Mouse (Mus musculus): Measurements from ENCODE around the gene Gm20388. TPM values are rescaled to one million over a fixed set of nuclear protein-coding genes. Genes with fewer than 3 reads are reported as not detected.
A peak's percentile ranks its signal among the peaks of the same experiment; 100 is the strongest.

The Gm20388 gene
- polyA plus RNA-seq, 1 experiment from 2014 or later: 47.1 TPM

DNA sequence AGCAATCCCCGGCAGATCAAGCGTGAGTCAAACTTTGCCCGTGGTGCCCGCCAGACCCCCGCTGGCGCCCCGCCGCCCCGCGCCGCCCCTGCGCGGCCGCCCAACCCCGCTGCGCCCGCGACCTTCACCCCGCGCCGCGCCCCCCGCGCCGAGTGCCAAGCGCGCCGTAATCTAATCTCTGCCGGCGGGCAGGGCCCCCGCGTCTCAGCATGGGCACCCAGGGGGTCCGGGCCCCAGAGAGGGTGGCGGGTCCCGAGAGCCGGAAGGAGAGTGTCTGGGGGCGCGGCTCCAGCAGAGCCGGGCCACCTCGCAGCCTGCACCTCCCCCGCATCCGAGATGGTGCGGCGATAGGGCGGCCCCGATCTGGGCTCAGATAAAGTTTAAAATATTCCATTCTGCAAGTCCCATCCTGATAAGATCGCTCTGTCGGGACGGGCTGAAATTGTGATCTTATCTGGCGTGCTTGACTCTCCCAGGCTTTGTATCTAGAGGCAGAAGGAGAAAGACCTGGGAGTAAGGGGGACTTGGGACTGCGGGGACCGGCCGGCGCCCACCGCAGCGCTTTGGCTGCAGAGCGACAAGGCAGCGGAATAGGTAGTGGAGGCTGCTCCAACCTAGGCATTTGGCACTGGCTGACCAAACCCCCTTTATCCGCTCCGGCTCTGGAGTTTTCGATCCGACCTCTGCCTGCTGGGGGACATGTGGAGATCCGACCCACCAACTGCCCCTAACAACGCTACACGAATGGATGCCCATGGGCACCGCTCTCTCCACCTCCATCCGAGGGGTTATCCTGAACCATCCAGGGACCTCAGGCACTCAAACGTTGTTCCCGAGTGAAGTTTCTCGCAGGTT lies 2372.1 kb downstream of the Gm20388 start:
- Histone ChIP-seq H3K27ac (no peak overlapping the region), H3K36me3 (ENCODE audit: inconsistent target) (no peaks in the 10 kb centered on the region), H3K4me3 (ENCODE audit: inconsistent target) (peak overlapping the region; percentile 29), H3K79me2 (ENCODE audit: inconsistent target) (no peaks in the 10 kb centered on the region)
- under 1% methylated on average over 59 of the region's 70 CpGs for WGBS (ENCODE audit: missing documents)

DNA sequence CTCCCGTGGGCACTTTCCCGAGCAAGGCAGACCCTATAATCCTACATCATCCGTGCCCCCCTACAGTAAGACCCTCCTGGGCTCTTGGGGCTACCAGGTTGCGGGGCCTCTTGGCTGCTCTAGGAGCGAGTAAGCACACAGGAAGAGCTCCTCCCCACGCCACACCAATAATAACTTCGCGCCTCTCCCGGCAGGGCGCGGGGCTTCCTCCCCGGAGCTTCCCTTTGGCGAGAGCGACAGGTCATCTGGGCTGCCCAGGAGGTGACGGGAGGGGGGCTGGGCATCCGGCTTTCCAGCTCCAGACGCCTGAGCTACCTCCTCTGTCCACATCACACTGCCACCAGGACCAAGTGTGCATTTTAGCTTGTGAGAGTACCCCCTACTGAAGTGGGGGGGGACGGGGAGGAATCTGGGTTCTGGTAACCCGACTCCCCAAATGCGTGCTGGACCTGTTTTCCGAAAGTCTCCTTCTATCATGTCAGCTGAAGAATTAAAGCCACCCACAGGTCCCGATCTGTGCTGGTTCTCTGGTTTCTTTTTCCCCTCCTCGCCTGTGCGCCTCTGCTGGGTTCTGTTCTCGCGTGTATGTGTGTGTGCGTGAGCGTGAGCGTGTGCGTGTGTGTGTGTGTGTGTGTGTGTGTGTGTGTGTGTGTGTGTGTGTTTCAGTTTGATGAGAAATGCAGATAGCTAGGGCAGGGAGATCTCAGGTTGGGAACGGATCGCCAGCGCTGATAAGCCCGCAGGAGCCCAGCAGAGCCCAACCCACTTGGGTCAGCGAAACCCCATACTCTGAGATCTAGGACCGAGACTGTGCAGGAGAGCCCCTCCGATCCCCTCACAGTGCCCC lies 2372.9 kb downstream of the Gm20388 start:
- Histone ChIP-seq H3K4me3 (ENCODE audit: inconsistent target) (peak overlapping the region; percentile 29), H3K79me2 (ENCODE audit: inconsistent target) (no peaks in the 10 kb centered on the region), H3K27ac (no peak overlapping the region), H3K36me3 (ENCODE audit: inconsistent target) (no peaks in the 10 kb centered on the region)
- 4% methylated on average over 32 of the region's 37 CpGs for WGBS (ENCODE audit: missing documents)

GRCm38 (mm10) chr8:122284203-122284658 lies 2373.6 kb downstream of the Gm20388 start:
- WGBS (ENCODE audit: missing documents): 9% methylated on average over 33 of the region's 33 CpGs
- H3K27ac ChIP-seq: no peak overlapping the region
- peak overlapping the region; percentile 29 for H3K4me3 ChIP-seq (ENCODE audit: inconsistent target)
- H3K79me2 ChIP-seq (ENCODE audit: inconsistent target): no peaks in the 10 kb centered on the region
- H3K36me3 ChIP-seq (ENCODE audit: inconsistent target): no peaks in the 10 kb centered on the region

DNA sequence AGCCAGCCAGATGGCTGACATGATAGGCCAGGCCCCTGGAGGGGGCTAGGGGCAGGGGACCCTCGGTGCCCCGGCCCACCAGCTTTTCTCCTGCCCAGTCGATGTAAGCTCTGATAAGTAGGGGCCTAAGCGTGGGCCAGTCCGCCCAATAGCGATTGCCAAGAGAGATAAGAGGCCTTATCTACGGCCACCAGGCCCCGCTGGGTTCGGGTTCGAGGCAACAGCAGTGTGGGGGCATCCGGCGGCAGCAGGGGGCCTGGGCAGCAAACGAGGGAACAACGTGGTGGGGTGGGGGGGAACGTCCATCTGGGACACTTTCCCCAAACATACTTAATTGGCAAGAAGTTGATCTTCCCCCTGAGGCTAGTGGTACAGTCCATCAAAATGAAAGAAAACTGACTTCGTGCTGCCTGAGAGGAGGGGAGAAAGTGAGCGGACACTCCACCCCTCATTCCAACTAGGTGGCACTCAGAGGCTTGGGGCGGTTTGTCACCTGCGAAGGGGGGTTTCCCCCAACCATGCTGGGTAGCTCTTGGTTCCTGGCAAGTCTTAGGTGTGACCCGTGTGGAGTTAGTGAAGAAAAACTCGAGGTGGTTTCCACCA lies 2374.1 kb downstream of the Gm20388 start:
- H3K27ac ChIP-seq: no peak overlapping the region
- H3K4me3 ChIP-seq (ENCODE audit: inconsistent target): no peak overlapping the region
- no peaks in the 10 kb centered on the region for H3K36me3 ChIP-seq (ENCODE audit: inconsistent target)
- H3K79me2 ChIP-seq (ENCODE audit: inconsistent target): no peaks in the 10 kb centered on the region
- 27% methylated on average over 21 of the region's 21 CpGs for WGBS (ENCODE audit: missing documents)

GRCm38 (mm10) chr8:122285727-122286126 lies 2375.1 kb downstream of the Gm20388 start:
- Histone ChIP-seq H3K4me3 (ENCODE audit: inconsistent target) (no peak overlapping the region), H3K36me3 (ENCODE audit: inconsistent target) (no peaks in the 10 kb centered on the region), H3K79me2 (ENCODE audit: inconsistent target) (no peaks in the 10 kb centered on the region), H3K27ac (no peak overlapping the region)
- WGBS (ENCODE audit: missing documents): 82% methylated on average over 6 of the region's 6 CpGs

DNA sequence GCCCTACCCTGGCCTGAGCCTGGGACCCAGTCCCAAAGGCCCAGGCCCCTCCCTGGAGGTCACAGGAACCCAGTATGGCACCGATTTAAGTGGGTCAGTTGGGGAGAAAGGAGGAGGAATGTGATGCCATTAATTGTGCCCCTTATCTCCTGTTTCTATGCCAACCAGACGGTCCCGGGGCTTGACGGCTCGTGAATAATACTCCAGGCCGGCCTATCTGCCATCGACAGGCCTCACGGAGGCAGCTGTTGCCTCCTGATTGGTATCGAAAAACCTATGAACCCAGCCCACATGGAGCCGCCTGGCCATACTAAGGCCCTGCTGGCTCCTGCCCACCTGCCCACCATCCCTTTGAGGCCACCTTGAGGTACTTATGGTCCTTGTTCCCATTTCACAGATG lies 2376.3 kb downstream of the Gm20388 start:
- Histone ChIP-seq H3K27ac (no peak overlapping the region), H3K36me3 (ENCODE audit: inconsistent target) (no peaks in the 10 kb centered on the region), H3K4me3 (ENCODE audit: inconsistent target) (no peak overlapping the region), H3K79me2 (ENCODE audit: inconsistent target) (no peaks in the 10 kb centered on the region)
- 89% methylated on average over 10 of the region's 10 CpGs for WGBS (ENCODE audit: missing documents)

DNA sequence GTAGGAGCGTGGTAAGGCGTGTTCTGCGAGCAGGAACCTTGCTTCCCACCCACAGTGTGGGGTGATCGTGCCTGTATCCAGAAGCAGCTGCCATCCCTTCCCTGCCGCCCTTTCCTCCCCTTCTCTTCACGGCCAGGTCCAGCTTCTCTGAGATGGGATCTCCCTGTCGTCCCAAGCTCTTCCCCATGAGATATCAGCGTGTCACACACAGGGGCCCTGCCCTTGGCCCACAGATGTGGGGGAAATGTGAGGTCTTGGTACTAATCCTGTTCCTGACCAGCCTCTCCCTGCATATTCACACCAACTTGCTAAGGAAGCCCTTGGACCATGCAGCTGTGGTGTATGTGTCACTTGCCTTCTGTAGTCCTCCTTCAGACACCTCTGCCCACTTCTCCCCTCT lies 2377.1 kb downstream of the Gm20388 start:
- 89% methylated on average over 8 of the region's 8 CpGs for WGBS (ENCODE audit: missing documents)
- Histone ChIP-seq H3K27ac (no peak overlapping the region), H3K4me3 (ENCODE audit: inconsistent target) (no peak overlapping the region)

DNA sequence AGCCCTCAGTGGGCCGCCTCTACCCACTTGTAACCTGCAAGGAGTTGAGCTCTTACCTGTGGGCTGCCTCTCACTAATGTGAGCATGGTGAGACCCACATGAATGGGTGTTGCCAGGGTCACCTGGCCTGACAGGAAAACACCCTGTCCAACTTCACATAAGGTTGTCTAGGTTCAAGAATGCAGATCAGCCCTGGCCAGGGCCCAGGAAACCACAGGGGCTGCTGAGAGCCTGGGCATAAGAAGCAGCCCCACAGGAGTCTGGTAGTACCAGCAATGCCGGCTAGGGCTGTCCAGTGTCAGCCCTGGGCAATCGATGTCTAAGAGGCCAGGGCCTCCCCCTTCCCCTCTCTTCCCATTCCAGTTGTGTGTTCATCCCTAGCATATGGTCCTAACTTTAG lies 2377.7 kb downstream of the Gm20388 start:
- no peaks in the 10 kb centered on the region for H3K36me3 ChIP-seq (ENCODE audit: inconsistent target)
- no peak overlapping the region for H3K27ac ChIP-seq
- no peaks in the 10 kb centered on the region for H3K79me2 ChIP-seq (ENCODE audit: inconsistent target)
- no peak overlapping the region for H3K4me3 ChIP-seq (ENCODE audit: inconsistent target)
- 75% methylated on average over 2 of the region's 3 CpGs for WGBS (ENCODE audit: missing documents)

More for the DNA sequence above, 2377.1 kb downstream of the Gm20388 start:
- H3K36me3 ChIP-seq (ENCODE audit: inconsistent target): no peaks in the 10 kb centered on the region
- no peaks in the 10 kb centered on the region for H3K79me2 ChIP-seq (ENCODE audit: inconsistent target)

DNA sequence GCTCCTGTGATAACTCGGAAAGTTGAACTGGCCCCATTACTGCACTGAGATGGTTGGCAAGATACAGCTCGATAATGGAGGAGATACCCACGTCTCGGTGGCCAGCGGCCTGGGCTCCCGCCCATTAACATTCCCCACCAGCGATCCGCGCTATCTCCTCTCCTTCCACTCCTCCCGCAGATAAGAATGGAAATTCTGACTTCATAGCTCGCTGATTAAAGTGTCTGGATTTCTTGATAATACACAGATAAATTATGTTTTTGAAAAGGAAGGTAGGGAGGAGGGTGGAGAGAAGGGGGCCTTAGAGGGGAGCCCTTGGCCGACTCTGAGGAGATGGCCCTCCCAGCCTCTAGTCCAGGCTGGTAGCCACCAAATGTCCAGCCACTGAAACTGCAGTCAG lies 2380.4 kb downstream of the Gm20388 start:
- 93% methylated on average over 12 of the region's 12 CpGs for whole genome bisulfite sequencing (ENCODE audit: missing documents)
- H3K4me3 ChIP-seq (ENCODE audit: inconsistent target): no peak overlapping the region
- H3K79me2 ChIP-seq (ENCODE audit: inconsistent target): no peaks in the 10 kb centered on the region
- no peak overlapping the region for H3K27ac ChIP-seq
- no peaks in the 10 kb centered on the region for H3K36me3 ChIP-seq (ENCODE audit: inconsistent target)

DNA sequence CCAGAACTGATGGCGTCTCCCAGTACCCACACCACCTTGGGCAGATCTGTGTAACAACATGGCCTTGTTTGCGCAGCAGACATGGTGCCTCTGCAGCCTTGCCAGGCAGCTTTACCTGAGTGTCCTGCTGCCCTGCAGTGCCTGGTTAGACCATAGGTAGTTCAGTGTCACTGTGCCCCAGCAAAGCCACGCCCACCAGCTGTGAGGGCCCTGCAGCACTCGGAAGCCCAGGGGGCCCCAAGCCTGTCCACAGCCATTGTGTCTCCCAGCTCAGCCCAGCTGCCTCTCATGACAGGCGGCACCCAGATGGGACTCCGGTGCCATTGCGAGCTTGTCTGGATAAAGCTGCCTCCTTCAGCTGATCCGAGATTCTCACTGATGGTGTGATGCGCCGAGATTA lies 2380.9 kb downstream of the Gm20388 start:
- no peak overlapping the region for H3K4me3 ChIP-seq (ENCODE audit: inconsistent target)

GRCm38 (mm10) chr8:122293484-122293883 lies 2382.8 kb downstream of the Gm20388 start:
- Histone ChIP-seq H3K79me2 (ENCODE audit: inconsistent target) (no peaks in the 10 kb centered on the region), H3K4me3 (ENCODE audit: inconsistent target) (no peak overlapping the region), H3K27ac (no peak overlapping the region), H3K36me3 (ENCODE audit: inconsistent target) (no peaks in the 10 kb centered on the region)
- 70% methylated on average over 9 of the region's 10 CpGs for WGBS (ENCODE audit: missing documents)

More for the DNA sequence above, 2380.9 kb downstream of the Gm20388 start:
- Histone ChIP-seq H3K36me3 (ENCODE audit: inconsistent target) (no peaks in the 10 kb centered on the region), H3K27ac (no peak overlapping the region), H3K79me2 (ENCODE audit: inconsistent target) (no peaks in the 10 kb centered on the region)
- 82% methylated on average over 10 of the region's 10 CpGs for WGBS (ENCODE audit: missing documents)

DNA sequence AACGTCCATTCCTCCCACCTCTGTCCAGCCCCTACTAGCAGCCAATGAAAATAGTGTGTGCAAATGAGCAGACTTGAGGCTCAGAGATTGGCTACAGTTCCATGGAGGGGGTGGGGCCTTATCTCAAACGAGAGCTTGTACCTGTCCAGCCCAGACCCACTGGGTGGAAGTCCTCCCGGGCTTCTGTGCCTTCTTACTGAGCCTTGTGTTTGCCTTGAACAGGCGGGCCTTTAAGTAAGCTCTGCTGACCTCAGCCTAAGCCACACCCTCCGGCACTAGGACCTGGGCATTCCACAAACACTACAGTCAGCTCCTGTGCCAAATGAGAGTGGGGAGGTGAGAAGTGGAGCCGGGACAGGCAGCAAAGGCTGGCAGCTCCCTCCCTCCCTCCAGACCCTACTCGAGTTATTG lies 2383.6 kb downstream of the Gm20388 start:
- no peaks in the 10 kb centered on the region for H3K79me2 ChIP-seq (ENCODE audit: inconsistent target)
- H3K36me3 ChIP-seq (ENCODE audit: inconsistent target): no peaks in the 10 kb centered on the region
- WGBS (ENCODE audit: missing documents): 37% methylated on average over 7 of the region's 7 CpGs
- no peak overlapping the region for H3K27ac ChIP-seq
- no peak overlapping the region for H3K4me3 ChIP-seq (ENCODE audit: inconsistent target)

- Histone ChIP-seq H3K36me3 (ENCODE audit: inconsistent target) (no peaks in the 10 kb centered on the region), H3K27ac (no peak overlapping the region), H3K4me3 (ENCODE audit: inconsistent target) (no peak overlapping the region), H3K79me2 (ENCODE audit: inconsistent target) (no peaks in the 10 kb centered on the region)
- WGBS (ENCODE audit: missing documents): 88% methylated on average over 6 of the region's 9 CpGs
These were observed 2384.7 kb downstream of the Gm20388 start for GRCm38 (mm10) chr8:122295389-122295788.

DNA sequence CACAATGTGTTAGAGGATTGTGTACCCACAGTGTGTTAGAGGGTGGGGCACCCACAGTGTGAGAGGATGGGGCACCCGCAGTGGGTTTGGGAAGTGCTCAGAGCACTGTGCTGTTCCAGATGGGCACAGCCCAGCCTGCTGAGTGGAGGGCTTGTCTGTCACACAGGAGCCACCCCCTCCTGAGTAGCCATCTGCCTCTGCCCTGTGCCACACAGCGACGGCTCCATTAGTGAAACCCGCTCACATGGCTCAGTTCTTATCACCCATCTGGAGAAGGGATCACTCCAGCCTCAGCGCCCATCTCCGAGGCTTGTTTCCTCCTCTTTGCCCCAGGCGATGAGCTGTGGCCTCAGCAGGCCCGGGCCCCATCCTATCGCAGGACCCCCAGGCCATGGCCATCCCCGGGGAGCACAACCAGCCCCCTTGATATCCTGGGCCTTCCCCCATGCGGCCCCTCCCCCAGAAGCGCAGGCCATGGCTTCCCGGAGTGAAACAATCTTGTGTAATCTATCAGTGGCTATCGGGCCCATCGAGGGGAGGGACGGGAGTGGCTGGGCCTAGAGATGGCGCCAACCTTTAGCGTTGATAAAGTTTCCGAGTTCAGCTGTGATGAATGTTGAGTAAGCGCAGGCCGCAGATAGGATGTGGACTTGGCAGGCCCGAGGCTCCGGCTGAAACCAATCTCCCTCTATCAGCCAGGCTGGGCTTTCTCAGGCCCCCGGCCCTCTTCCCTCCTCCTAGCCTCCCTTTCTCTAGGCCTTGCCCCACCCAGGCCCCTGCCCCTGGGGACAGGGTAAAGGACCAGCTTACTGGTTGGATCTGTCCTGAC lies 2385.7 kb downstream of the Gm20388 start:
- Histone ChIP-seq H3K36me3 (ENCODE audit: inconsistent target) (no peaks in the 10 kb centered on the region), H3K4me3 (ENCODE audit: inconsistent target) (no peak overlapping the region)

More for the DNA sequence above, 2385.7 kb downstream of the Gm20388 start:
- 55% methylated on average over 23 of the region's 24 CpGs for WGBS (ENCODE audit: missing documents)
- H3K27ac ChIP-seq: no peak overlapping the region
- H3K79me2 ChIP-seq (ENCODE audit: inconsistent target): no peaks in the 10 kb centered on the region

Data from macrophage (primary cell).